Mouse (Mus musculus) brown adipose tissue, adult 24 weeks (tissue): Measurements from ENCODE around the gene Olfr279. TPM values are rescaled to one million over a fixed set of nuclear protein-coding genes. Genes with fewer than 3 reads are reported as not detected.

ENCODE experiments used
- H3K27ac ChIP-seq: fragments of 200-500 bp; replicated peaks from 2 replicates; pipeline ENCODE4 v1.5.1; 2012; ENCODE audit warnings: low read depth, mild to moderate bottlenecking, low read length
- H3K4me1 ChIP-seq: fragments of 200-500 bp; 2 replicates; pipeline ENCODE4 v1.6.1; 2012; ENCODE audit warnings: low read length, mixed read lengths; ENCODE audit not compliant: control insufficient read depth, insufficient read depth, insufficient read length
- H3K4me3 ChIP-seq: fragments of 200-500 bp; 2 replicates; pipeline ENCODE4 v1.5.1; 2012; ENCODE audit warnings: low read depth, mild to moderate bottlenecking, low read length, moderate library complexity; ENCODE audit not compliant: insufficient read depth
- polyA plus RNA-seq: library from polyadenylated mRNA; stranded (reverse); fragments of >200 nt; gene quantifications from 2 replicates; pipeline ENCODE4 v1.2.4, GENCODE M21; 2012; ENCODE audit not compliant: missing spikeins, insufficient read depth, insufficient read length

The Olfr279 gene
- polyA plus RNA-seq, 1 experiment, result not detected

DNA sequence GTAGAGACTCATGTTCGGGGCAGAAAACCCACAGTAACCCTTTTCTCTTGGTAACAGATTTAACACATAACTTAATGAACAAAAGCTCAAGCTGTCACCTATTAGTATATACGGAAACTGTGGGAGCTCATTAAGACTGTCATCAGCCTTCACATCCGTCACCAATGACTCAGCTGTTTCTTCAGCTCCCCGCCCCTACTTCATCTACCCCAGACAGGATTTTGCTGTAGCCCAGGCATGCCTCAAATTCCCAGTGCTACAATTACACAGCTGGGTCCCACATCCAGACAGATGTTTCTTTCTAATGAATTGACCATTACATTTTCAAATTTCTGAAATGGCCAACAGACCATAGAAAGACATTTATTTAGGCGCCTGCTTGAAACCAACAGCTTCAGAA lies 33.9 kb downstream of the Olfr279 start:
- Histone ChIP-seq H3K4me1 (no peaks in the 10 kb centered on the region; the same call in 1 of the 2 replicates), H3K27ac (no peak overlapping the region), H3K4me3 (no peak overlapping the region)

DNA sequence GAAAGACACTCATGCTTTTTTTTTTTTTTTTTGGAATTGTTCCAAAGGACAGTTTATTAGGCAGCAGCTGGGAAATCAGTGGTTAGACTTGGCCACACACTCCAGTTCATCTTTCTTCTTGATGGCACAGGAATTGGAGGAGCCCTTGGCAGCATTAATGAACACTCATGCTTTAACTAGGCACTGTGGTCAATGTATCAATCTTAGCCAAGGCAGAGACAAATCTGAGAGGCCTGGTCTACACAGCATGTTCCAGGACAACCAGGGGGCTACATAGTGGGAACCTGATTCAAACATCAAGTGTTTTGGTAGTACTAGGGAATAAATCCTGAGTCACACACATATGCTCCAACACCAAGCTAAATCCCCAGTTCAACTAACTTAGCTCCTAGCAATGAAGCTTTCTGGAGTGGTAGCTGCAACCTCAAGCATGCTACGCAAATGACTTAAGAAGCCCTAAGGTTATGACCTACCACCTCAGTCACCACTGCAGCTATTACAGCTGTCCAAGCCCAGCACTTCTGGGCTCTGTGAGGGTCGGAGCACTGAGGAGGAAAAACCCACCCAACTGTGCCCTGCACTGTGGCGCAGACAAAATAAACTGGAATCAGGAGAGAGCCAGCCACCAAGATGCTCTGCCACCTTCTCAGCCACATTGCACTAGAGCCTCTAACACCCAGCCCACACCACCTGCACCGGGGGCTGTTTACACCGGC lies 35.0 kb downstream of the Olfr279 start:
- no peak overlapping the region for H3K4me3 ChIP-seq
- peaks cover under 1% of the 10 kb centered on the region; the same call in 1 of the 2 replicates for H3K4me1 ChIP-seq
- no peak overlapping the region for H3K27ac ChIP-seq

GRCm38 (mm10) chr15:98528066-98528563 lies 35.9 kb downstream of the Olfr279 start:
- H3K27ac ChIP-seq, result no peak overlapping the region

DNA sequence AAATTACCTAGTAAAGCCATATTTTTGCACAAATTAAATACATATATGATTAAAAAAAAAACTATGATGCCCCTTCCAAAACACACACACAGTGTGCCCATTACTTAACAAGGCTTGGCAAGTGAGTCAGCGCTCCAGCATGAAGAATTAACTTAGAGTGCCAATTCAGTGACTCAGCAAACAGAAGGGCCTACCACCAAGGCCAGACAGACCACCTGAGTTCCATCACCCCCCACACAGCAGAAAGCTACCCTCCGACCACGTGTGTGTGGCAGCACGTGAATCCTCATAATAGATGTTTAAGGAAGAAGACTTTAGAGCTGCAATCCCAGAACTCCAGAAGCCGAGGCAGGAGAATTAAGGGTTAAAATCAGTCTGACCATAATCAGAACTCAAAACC lies 40.1 kb downstream of the Olfr279 start:
- Histone ChIP-seq H3K27ac (peak overlapping the region; percentile 71), H3K4me1 (peaks cover 2% of the 10 kb centered on the region; the same call in 1 of the 2 replicates), H3K4me3 (peak overlapping the region; percentile 95)

More at GRCm38 (mm10) chr15:98528066-98528563, 35.9 kb downstream of the Olfr279 start:
- peaks cover 2% of the 10 kb centered on the region; the same call in 1 of the 2 replicates for H3K4me1 ChIP-seq
- H3K4me3 ChIP-seq, result no peak overlapping the region

GRCm38 (mm10) chr15:98533035-98533531 lies 40.9 kb downstream of the Olfr279 start:
- peak overlapping the region; percentile 95 for H3K4me3 ChIP-seq
- H3K4me1 ChIP-seq, result 0 out of 2 replicates have a peak, but pooled peaks cover 2% of the 10 kb centered on the region
- H3K27ac ChIP-seq, result peak overlapping the region; percentile 71

DNA sequence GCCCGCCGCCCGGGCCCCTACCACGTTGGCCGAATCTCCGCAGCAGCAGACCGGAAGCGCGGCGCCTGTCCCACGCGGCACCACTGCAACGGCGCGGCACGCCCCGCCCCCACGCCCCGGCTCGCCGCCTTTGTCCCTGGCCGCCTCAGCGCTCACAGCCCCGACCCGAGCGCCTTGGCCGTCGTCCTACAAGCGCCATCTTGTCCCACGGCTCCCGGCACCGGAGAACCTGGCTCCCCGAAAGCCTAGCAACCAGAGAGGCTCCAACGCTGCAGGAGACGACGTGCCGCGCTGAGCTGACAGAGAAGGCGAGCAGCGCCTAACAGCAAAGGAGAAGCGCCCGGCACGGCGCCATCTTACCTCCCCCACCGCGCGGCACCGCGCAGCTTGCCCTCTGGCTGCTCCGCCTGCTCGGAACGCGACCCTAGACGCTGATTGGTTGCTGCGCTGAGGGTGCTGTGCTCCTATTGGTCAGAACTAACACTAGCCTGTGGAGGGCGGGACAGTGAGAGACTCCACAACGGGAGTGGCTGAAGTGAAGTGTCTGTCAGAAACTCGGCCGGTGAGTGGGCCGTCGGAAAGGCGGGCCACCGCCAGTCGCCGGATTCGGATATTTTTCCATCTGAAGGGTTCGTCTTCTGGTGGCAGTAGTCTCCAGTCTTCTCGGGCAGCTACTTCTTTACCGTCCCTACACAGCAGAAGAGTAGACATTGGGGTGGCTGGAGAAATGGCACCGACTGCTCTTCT lies 41.9 kb downstream of the Olfr279 start, which contains the start of gene Kansl2:
Kansl2 (minus strand) TSS at position 384 of the 747 bp plus-strand sequence.
- Histone ChIP-seq H3K4me3 (peak within 1 kb of the TSS; percentile 95), H3K4me1 (0 out of 2 replicates have a peak, but pooled peaks cover 2% of the 10 kb centered on the region), H3K27ac (peak within 1 kb of the TSS; percentile 99)

- H3K4me1 ChIP-seq, result 0 out of 2 replicates have a peak, but pooled peaks cover 2% of the 10 kb centered on the region
- no peak overlapping the region for H3K4me3 ChIP-seq
- no peak overlapping the region for H3K27ac ChIP-seq
Measured at GRCm38 (mm10) chr15:98535921-98536320, 43.7 kb downstream of the Olfr279 start.

DNA sequence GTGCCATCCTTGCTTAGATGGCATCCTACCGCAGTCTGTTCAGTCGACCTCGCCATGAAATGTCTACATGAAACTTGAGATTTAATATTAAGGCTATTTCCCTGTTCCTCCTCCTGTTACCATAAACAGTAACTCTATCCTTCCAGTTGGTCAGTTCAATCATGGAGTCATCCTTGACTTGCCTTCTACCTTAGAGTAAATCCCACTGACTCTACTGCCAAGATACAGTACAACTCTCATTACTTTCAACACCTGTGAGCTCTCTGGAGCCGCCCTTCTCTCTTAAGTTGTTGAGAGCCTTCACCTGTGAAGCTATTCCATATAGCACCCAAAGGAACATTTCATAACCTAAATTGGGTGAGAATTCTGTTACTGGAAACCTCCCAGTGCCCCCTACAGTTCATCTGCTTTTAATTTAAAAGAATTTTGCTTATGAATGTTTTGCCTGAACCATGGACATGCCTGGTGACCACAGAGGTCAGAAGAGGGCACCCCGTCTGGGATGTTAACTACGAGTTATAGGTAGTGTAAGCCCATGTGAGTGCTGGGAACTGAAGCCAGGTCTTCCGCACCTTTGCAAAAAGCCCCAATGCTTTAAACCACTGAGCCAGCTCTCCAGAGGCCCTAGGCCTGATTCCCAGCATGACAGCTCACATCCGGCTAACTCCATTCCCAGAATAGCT lies 44.8 kb downstream of the Olfr279 start:
- H3K27ac ChIP-seq, result no peak overlapping the region
- H3K4me3 ChIP-seq, result no peak overlapping the region
- 0 out of 2 replicates have a peak, but pooled peaks cover 2% of the 10 kb centered on the region for H3K4me1 ChIP-seq

DNA sequence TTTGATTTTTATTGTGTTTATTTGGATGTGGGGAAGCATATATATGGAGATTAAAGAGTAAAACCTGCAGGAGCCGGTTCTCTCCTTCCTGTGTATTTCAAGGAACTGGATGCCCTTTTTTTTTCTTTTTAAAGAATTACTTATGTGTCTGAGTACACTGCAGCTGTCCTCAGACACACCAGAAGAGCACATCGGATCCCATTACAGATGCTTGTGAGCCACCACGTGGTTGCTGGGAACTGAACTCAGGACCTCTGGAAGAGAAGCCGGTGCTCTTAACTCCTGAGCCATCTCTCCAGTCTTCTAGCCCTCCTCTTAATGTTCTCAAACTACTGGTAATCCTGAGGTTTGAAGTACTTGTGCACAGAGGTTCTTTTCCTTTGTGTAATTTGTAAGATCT lies 45.7 kb downstream of the Olfr279 start:
- no peak overlapping the region for H3K4me3 ChIP-seq
- H3K27ac ChIP-seq, result no peak overlapping the region
- H3K4me1 ChIP-seq, result no peaks in the 10 kb centered on the region

DNA sequence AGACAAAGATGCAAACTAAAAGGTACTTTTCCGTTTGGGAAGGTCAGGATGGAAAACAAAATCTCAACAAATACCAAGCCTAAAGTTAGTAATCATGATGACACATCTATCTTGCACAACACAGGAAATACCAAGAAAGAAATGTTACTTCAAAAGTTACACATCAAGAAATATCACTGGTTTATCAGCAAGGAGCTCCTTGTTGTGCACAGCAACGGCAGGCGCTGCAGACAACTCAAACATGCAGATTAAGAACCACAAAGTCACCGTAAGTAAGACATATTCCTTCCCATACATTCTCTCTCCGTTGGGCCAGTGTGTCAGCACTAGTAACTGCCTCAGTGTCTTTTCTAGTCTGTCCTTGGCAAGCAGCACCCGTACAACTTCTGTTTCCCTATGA lies 48.9 kb downstream of the Olfr279 start:
- no peaks in the 10 kb centered on the region for H3K4me1 ChIP-seq
- peak overlapping the region; percentile 61 for H3K27ac ChIP-seq
- no peak overlapping the region for H3K4me3 ChIP-seq

GRCm38 (mm10) chr15:98543341-98543740 lies 51.1 kb downstream of the Olfr279 start:
- H3K27ac ChIP-seq, result no peak overlapping the region
- H3K4me1 ChIP-seq, result no peaks in the 10 kb centered on the region
- H3K4me3 ChIP-seq, result no peak overlapping the region

- no peak overlapping the region for H3K27ac ChIP-seq
- H3K4me3 ChIP-seq, result no peak overlapping the region
Measured at GRCm38 (mm10) chr15:98545151-98545550, 52.9 kb downstream of the Olfr279 start.

DNA sequence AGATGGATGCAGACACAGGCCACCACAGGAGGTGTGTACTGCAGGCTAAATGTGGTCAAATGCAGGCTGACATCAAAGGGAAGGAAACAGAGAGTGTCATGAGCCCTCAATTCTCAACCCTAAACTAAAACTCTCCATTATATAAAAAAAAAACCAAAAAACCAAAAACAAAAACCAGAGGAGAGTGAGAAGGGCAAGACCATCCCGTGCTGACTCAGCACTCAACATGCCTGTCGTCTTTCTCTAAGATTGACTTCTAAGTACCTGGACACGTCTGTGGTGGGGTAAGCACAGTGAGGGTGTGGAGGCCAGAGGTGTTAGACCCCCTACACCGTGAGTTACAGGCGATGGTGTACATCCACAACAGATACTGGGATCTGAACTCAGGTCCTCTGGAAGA lies 54.6 kb downstream of the Olfr279 start:
- no peak overlapping the region for H3K4me3 ChIP-seq
- H3K4me1 ChIP-seq, result no peaks in the 10 kb centered on the region
- no peak overlapping the region for H3K27ac ChIP-seq

More at GRCm38 (mm10) chr15:98545151-98545550, 52.9 kb downstream of the Olfr279 start:
- no peaks in the 10 kb centered on the region for H3K4me1 ChIP-seq
